Mouse (Mus musculus): ENCODE results near the gene Gpc6. TPM values are rescaled to one million over a fixed set of nuclear protein-coding genes. Genes with fewer than 3 reads are reported as not detected.

The Gpc6 gene
- polyA plus RNA-seq, 2 experiments from 2014 or later: not detected

DNA sequence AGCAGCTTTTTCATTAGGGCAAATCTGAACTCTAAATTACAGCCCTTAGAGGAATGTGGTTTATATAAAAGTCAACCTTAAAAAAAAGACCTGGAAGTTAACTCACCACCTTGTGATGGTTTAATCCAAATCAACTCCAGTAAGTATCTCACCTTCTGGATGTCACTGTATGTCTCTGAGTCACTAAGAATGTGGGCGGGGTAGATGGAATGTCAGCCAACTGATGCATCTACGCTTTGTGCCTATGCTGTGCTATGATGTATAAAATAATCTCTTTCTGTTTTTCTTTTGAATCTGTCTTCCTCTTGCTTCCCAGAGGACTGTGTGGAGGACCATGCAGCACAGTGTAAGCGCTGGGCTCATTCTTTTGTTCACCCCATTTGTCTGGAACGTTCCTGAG lies 966.9 kb downstream of the Gpc6 start:
- no peak for ATAC-seq

DNA sequence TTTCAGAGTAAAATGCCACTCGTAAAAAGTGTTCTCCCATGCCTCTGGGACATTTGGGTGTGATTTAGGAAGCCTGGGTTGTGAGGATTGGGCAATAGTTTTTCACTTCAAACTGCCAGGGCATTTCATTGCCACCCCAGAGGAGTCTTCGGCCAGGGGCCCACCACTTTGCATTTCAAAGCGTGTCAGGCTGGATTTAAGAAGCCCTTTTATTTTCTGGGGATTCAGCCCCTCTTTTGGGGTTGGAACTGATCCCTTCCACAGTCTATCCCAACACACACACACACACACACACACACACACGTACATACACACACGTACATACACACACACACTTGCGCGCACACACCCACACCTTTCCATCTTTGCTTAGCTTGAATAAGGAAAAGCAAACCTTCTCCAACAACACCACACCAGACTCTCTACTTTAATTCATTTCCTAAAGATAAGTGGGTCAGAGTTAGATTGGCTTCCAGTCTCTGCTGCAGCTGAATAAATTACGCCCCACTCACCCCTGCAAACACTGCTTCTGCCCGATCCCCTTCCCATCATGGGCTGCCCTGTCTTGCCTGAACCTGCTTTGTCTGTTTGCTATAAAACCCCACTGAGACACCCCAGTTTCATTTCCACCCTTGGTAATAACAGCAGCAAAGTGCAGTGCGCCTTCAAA lies 969.9 kb downstream of the Gpc6 start:
- no peak for ATAC-seq

DNA sequence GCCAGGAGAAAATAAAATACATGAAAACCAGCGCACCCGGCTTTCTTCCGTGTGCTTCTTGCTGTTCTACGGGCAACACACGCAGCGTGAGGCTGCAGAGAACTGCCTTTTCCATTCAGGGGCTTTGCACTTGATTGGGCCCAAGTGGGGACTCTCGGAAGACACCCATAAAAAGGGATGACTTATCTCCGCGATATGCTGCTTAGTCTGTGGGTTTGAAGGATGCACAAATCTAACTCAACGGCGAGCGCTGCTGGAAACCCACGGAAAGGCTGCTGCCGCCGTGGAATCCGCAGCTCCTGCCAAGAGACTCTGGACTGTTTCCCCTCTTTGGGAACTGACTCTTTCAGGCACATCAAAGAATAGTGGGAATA lies 970.4 kb downstream of the Gpc6 start:
- no peak for ATAC-seq

DNA sequence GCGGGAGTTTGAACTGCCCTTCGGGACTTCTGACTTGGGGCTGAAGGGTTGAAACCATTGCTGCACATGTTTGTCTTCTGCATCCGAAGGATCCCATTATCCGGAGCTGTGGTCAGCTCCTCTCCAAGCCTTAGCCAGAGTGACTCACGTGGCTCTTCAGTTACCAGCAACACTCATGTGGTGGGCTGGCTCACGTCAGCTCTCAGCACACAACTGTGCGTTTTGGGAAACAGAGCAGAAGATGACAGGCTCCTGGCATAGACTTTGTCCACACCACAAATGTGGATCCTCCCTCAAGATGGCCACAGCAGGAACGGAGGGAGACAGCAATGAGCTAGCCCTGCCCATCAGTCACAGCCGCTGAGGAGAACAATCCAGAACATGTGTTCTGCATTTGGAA lies 979.2 kb downstream of the Gpc6 start:
- no peak for ATAC-seq

DNA sequence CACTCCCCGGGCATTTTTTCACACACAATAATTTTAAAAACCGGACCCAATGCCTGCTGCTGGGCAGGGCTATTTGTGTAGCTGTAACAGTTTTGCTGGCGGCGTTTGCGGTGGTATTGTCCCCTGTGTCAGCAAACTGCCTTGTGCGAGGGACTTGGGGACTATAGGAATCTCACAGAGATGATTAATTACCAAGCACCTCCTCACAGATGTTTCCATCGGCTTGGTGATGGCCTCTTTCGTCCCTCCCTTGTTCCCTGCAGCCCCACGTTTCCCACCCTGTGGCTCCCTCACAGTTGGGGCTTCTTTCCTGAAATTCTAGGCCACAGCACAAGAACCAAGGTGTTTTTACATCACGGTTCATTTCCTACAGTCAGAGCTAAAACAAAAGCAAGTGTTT lies 980.6 kb downstream of the Gpc6 start:
- no peak for ATAC-seq

DNA sequence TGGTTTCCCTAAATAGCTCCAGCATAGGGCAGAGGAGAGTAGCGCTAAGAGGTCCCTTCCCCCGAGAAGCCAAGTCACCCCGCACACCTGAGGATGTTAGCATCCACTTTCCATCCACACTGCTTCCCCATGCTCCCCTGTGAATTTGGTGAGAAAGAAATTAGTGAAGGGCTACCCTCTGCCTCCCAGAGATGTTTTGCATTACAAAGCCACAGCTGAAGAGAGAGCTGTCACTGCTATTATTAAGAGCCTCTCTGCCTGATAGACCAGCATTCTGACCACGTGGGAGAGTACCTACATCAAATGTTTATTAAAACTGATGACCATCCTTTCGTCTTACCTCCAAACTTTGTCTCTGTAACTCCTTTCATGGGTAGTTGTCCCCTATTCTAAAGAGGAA lies 981.2 kb downstream of the Gpc6 start:
- no peak for ATAC-seq

DNA sequence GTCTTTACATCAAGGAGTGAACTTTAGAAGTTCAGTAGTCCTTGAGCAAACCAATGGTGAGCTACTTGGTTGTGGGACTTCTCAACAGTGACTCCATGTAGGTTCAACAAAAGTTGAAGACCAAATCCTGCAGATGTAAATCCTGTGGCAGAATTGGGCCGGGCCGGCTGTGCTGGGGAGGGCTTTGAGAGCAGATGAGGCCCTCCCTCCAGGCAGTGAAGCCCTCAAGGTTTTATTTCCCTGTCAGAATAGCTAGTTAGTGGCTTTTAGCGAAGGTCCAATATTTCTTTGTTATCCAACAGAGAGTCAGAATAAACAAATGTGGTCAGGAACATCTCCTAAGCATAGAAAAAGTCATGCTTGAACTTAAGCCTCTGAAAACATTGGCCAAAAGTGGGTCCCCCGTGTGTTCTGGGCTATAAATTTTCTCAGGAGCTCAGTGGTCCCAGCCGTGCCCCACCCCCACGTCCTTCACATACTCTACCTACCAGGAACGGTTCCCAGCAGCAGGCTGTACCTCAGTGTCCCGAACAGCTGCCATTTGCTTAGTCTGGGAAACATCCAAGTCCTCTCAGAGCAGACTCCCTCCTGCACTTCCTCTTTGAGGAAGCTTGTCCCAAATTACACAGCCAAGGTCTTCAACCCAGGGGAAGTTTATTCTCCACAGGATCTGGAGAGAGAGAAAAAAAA lies 983.3 kb downstream of the Gpc6 start:
- no peak for ATAC-seq

DNA sequence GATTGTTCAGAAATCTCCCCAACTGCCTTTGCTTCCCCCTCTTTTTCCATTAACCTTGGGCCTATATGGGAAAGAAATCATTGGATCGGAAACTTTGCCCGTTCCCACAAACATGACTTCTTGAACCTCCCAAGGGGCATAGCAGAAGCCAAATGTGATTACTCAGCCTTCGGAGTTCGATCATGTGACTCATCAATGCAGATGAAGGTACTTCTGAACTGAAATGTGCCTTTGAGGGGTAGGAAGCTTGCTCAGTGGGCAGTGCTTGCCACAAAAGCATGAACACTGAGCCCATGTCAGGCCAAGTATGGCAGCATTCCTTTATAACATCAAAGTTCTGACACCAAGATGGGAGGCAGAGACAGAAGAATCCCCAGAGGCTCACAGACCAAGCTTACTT lies 983.9 kb downstream of the Gpc6 start:
- ATAC-seq: no peak

DNA sequence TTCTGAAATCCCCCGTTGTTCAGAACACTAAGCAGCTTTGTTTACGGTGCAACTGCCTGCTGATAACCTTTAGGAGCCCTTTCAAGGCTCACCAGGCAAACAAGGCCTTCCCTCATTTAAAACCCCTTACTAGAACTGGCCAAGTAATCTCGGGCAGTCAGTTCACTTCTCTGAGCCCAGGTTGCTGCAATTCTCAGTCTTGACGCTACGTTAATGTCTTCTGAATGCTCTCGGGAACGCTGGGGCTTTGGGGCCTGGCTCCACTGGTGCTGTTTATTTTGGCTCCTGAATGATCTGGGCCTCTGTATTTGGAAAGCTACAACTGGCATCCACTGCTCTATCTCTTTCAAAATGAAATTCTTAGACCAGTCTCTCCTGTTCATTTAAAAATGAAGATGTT lies 985.2 kb downstream of the Gpc6 start:
- ATAC-seq: no peak

DNA sequence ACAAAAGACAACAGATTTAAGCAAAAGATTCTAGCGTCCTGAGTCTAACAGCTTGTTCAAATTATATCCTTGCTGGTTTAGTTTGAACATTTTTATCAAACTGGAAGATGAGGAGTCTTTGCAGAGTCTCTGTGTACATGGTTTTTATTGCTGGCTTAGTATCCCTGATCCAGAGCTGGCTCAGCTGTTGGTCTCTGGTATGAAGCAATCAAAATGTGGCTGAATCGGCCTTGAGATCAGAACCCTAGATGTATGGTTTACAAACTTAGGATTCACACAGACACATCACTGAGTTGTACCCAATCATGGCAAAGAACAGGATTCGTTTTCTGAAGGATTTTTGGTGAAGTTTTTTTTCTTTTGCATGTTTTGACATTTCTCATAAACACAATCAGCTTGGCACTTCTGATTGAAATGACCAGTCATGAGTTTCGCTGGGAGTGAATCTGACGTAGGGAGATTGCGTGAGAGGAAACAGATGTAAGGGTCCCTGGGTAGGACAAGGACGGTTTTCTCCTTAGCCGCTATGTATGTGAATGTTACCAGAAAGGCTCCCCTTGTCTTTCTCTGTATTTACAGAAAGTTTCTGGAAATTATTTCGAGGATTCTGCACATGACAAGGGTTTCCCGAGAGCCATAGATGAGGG lies 987.6 kb downstream of the Gpc6 start:
- ATAC-seq: no peak

DNA sequence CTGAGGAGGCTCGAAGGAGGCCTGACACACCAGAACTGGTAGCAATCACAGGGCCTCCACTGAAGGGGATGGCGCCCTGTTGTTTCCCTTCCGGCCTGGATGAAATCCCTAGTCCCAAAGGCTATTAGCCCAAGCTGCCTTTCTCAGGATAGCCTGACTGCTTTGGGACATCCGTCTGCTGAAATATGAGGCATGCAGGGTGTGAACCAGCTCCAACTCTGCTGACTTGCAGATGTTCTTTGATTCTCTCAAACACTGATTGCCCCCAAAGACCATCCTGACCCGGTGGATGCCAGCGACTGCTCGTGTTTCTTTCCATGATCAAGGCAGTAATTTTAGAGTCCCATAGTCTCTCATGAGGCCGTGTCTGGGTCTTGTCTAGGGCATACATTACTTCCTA lies 991.5 kb downstream of the Gpc6 start:
- ATAC-seq: no peak

DNA sequence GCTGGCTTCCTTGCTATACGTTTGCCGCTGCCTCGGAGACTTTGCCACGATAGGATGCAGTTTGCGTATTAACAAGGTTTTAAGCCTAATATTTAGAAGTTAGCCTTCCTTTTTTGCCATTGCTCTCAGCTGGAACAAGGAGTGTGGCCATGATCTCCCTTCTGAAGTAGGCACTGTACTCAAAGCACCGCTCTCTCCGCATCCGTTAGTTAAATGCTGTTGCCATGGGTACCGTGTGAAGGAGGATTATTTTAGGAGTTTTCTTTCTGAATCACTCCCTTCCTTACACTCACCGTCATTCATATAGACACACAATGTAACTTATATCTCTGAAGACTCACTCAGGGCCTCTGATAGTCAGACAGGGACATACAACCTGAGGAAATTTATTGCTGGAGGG lies 993.6 kb downstream of the Gpc6 start:
- ATAC-seq: no peak

DNA sequence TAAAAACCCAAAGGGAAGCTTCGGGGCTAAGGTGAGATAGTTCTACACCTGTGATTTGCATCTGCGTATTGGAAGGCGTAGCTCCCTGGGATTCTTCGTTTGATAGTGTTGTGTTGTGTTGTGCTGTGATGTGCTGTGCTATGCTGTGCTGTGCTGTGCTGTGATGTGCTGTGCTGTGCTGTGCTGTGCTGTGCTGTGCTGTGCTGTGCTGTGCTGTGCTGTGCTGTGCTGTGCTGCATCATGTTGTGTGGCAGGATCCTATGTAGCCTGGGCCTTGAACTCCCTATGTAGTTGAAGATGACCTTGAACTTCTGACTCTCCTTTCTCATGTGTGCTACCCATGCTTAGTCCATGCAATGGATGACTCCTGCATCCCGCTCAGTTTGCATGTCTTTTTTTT lies 994.5 kb downstream of the Gpc6 start:
- no peak for ATAC-seq

DNA sequence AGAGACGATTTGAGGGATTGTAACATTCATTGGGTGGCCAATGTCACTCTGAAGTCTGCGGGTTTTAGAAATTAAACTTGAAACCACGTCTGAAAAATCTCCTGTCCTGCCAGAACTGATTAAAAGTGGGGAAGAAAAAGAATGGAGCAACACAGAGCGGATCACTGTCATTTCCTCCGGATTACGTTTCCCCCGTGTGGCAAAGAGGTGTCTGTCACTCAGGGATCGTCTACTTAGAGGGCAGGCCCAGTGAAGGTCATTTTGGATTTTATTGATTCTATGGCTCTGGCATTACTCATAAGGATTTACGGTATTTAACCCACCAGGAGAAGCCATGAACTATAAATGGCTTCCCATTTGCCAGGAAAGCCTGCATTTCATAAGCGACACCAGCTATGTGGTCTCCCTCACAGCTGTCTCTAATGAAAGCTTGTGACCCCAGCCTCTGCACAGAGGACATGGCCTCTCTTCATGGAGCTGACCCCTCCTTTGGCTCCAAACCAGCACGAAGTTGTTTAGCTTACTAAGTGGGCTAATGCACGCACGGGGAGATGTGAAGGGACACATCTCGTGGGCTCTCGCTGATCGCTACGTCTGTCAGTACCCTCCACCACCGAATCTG lies 996.4 kb downstream of the Gpc6 start:
- no peak for ATAC-seq

DNA sequence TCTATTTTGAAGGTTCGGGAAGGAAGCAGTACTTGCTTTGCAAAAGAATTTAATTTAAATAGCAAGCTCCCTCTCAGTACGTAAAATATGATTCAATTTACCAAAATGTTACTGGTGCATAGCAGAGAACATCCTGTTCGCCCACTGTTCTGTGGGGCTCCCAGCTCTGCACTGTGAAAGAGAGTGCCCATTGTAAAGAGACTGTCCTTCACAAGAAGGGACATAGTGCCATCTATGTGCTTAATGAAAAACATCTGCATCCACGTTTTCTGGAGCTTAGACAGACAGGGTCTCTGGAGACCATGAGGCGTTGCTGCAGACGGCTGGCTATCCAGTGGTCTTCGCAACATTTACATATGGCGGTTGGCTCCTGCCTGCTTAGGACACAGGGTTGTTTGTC lies 998.6 kb downstream of the Gpc6 start:
- ATAC-seq: no peak

DNA sequence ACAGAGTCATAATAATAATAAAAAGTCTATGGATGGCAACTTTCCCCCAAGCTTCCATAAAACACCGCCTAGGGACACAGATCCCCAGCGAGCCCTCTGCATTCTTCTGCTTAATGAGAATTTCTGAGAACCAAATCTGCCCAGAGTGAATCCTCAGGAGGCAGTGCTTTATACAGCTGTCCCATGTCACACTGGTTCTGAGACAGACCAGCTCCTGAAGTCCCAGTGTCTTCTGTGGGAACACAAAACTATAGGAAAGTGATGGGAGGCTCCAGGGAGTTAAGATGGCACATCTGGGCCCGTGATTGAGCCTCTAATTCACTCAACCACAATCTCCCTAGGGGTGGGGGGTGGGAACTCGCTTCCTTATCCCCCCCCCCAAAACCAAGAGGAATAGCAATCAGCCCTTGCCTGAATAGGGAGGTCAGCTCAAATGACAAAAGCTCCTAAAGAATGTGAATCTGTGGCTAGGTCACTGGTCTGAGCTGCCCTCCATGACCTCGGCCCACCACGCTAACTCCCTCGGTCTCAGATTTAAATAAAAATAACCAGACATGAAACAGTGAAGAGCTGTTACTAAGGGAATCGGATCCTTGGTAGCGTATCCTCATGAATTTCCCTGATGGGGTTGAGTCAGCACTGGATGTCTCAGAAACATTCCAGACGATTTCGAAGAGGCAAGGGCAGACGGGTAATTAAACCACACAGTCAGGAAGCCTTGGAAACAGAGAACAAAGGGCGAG lies 1005.2 kb downstream of the Gpc6 start:
- no peak for ATAC-seq

DNA sequence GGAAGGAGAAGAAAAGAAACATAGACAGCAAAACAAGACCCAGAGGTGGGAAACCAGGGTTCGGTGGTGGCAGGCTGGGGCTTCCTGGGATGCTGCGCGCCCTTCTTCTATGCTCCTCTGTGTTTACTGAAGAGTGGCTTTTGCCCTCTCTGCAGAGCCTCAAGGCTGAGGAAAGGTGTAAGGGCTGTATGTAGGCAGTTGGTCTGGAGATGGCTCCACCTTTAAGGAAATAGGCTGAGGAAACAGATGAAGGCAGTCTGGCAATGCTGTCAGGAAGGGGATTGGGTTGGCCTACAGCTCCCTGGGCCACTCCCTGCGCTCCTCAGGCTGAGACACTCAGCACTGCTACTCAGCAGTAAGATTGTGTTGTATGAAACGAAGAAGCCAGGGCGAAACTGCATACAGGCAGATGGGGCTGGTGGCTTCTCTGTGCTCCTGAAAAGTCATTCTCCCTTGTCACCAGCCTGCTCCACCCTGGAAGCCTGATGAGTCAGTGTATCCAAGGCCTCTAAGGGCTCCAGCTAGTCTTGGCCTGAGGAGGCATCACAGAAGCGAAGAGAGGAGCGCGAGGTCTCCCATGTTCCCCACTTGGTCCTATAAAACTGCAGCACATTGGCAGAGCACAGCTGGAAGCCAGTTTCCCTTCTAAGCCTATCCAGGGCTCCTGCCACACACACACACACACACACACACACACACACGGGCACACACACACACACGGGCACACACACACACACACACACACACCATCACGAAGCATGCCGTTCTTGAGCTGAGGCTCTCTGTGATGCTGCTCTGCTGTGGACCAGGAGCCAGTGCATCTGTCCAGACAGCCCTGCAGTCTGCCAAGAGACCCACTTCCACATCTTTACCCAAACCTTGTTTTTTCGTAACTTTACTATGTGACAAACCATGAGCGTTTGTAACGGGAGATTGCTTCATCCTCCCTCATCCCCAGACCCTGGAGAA lies 1006.0 kb downstream of the Gpc6 start:
- no peak for ATAC-seq

DNA sequence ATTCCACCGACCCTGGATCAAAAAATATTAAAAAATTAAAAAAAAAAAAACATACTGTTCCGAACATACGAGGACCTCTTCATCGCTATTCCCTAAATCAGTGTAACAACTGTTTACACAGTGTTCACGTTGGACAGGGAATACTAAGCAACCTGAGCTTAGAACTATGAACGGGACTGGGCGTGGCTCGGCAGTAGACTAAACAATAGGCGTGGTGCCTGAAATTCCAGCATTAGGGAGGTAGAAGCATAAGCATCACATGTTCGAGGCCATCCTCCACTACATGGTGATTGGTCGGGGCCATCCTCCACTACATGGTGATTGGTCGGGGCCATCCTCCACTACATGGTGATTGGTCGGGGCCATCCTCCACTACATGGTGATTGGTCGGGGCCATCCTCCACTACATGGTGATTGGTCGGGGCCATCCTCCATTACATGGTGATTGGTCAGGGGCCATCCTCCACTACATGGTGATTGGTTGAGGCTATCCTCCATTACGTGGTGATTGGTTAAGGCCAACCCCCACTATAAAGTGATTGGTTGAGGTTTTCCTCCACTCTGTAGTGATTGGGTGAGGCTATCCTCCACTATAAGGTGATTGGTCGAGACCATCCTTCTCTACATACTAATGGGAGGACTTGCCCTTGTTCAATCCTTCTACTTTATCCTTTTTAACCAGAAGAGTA lies 1007.2 kb downstream of the Gpc6 start:
- ATAC-seq: no peak

DNA sequence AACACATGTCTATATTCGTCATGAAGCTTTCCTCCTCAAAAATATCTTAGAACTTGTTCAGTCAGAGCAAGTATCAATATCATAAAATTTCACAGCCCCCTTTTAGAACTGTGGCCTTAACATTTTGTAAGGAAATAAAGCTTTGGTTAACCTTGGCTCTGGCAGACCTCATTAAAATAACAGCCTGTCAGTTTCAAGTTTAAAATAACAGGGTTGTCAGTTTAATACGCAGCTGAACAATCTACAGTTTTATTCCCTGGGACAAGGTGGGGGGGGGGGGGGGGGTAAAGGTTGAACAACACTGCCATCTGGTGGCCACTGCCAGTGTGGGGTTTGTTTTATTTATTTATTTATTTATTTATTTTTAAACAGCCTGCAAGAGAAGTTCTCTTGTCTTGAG lies 1013.4 kb downstream of the Gpc6 start:
- no peak for ATAC-seq

DNA sequence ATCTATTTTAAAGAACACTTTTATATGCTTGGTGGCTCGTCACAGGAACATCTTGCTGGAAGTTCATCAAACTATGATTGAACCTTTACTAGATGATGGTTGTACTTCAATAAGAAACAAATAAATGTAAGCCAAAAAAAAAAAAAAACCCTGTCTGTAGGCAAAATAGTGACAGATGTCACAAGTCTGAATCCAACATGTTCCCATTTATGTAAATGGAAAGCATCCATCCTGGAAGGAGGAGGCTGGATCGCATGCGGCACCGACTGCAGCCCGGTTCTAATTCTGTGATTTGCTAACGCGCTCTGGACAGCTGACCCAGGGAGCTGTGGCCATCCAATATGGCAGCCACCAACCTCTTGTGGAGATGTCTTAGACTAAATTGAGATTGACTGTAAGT lies 1014.4 kb downstream of the Gpc6 start:
- no peak for ATAC-seq

DNA sequence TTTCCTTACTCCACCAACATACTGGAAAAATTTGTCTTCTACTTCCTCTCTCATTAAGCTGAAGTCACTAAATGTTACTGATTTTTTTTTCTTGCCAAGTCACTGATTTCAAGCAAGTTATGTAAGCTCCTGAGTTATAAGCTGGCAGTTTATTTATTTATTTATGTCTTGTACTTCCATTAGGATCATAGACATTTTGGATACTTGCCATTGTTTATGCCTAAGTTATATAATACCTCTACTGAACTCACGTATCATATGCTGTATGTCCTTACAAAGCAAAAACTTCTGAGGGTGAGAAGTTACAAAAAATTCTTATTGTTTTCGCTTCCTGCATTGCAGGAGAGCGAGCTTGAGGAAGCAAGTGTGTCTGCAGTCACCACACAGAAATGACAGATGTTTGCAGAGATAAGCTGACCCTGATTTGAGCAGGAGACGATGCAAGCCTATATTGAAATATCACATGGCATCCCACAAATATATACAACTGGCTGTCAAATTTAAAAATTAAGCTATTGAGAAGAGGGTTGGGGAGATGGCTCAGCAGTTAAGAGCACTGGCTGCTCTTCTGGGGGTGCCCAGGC lies 1020.9 kb downstream of the Gpc6 start:
- no peak for ATAC-seq
